Mouse (Mus musculus) lung, postnatal 0 days (tissue): Measurements from ENCODE around the gene Pnkd. TPM values are rescaled to one million over a fixed set of nuclear protein-coding genes. Genes with fewer than 3 reads are reported as not detected.
A peak's percentile ranks its signal among the peaks of the same experiment; 100 is the strongest.

Source experiments
- ATAC-seq: fragments of 200-750 bp; cut with Nextera tagmentation; 2 replicates; pipeline ENCODE4 v1.8.0; 2017; ENCODE audit warnings: moderate library complexity
- DNase-seq: peaks from one replicate; pipeline ENCODE4 v3.0.0-alpha.2; 2016; ENCODE audit warnings: low spot score
- H3K27ac ChIP-seq: fragments of 300-500 bp; sonication (generic); 2 replicates; pipeline ENCODE4 v1.5.1; 2014; ENCODE audit warnings: antibody characterized with exemption, mild to moderate bottlenecking, low read length, mixed read lengths
- H3K27me3 ChIP-seq: fragments of 300-500 bp; sonication (generic); replicated peaks from 2 replicates; pipeline ENCODE4 v1.6.1; 2014; ENCODE audit warnings: low read length, mixed read lengths; ENCODE audit not compliant: insufficient read depth
- H3K36me3 ChIP-seq: fragments of 300-500 bp; sonication (generic); 2 replicates; pipeline ENCODE4 v1.6.1; 2014; ENCODE audit warnings: low read length, mixed read lengths; ENCODE audit not compliant: insufficient read depth
- H3K4me1 ChIP-seq: fragments of 300-500 bp; sonication (generic); 2 replicates; pipeline ENCODE4 v1.6.1; 2014; ENCODE audit warnings: antibody characterized with exemption, low read depth, low read length, mixed read lengths; ENCODE audit not compliant: insufficient read depth
- H3K4me2 ChIP-seq: fragments of 300-500 bp; sonication (generic); replicated peaks from 2 replicates; pipeline ENCODE4 v1.6.1; 2014; ENCODE audit warnings: low read depth, mild to moderate bottlenecking, low read length, moderate library complexity, mixed read lengths
- H3K4me3 ChIP-seq: fragments of 300-500 bp; sonication (generic); 2 replicates; pipeline ENCODE4 v1.5.1; 2014; ENCODE audit warnings: low read depth, low read length
- H3K9ac ChIP-seq: fragments of 300-500 bp; sonication (generic); replicated peaks from 2 replicates; pipeline ENCODE4 v1.6.1; 2014; ENCODE audit warnings: low read depth, mild to moderate bottlenecking
- H3K9me3 ChIP-seq: fragments of 300-500 bp; sonication (generic); 2 replicates; pipeline ENCODE4 v1.6.1; 2016; ENCODE audit warnings: low read length, mixed read lengths
- CTCF ChIP-seq: IDR thresholded peaks from 2 replicates; pipeline ENCODE4 v1.5.1; 2016; ENCODE audit warnings: antibody characterized with exemption, mild to moderate bottlenecking
- EP300 ChIP-seq: IDR thresholded peaks from 2 replicates; pipeline ENCODE4 v1.6.1; 2016; ENCODE audit warnings: antibody characterized with exemption, mild to moderate bottlenecking, control low read depth
- WGBS: fragments of 180-500 bp; shearing (Covaris S2); extraction: QIAGEN DNeasy Blood & Tissue Kit; methylation state at CpG from one replicate; pipeline ENCODE4 v1.1.7; 2014; 5-methylcytosine and 5-hydroxymethylcytosine counted together
- polyA plus RNA-seq: library from polyadenylated mRNA; unstranded; fragments of >200 nt; fragmentation: Nextera tagmentation; extraction: Ambion mirVana; gene quantifications from 2 replicates; pipeline ENCODE4 v1.2.1, GENCODE M21; 2015

Gene Pnkd
- polyA plus RNA-seq, 1 experiment from 2014 or later: 88.7 TPM

- Histone ChIP-seq H3K4me3 (peak overlapping the region; percentile 96), H3K27me3 (no peaks in the 10 kb centered on the region), H3K9ac (peak overlapping the region; percentile 99), H3K4me1 (peaks cover 9% of the 10 kb centered on the region; the same call in 1 of the 2 replicates), H3K4me2 (peak overlapping the region; percentile 79), H3K27ac (peak overlapping the region; percentile 100), H3K36me3 (no peaks in the 10 kb centered on the region; the same call in 1 of the 2 replicates), H3K9me3 (no peaks in the 10 kb centered on the region)
- WGBS: 4% methylated on average over 47 of the region's 63 CpGs
- peak; percentile 37 for ATAC-seq
- no peak for TF ChIP-seq EP300
- 0 out of 2 replicates have a peak, but pooled peaks have one; percentile 15 for TF ChIP-seq CTCF
- peak; percentile 83 for DNase-seq
These were observed 107.2 kb downstream of the Pnkd start for GRCm38 (mm10) chr1:74391844-74392441.

- H3K9me3 ChIP-seq: no peaks in the 10 kb centered on the region
- peaks cover 9% of the 10 kb centered on the region; the same call in 1 of the 2 replicates for H3K4me1 ChIP-seq
- ATAC-seq (no peak), DNase-seq (peak; percentile 53)
- H3K4me2 ChIP-seq: peak overlapping the region; percentile 79
- no peaks in the 10 kb centered on the region for H3K27me3 ChIP-seq
- H3K4me3 ChIP-seq: peak overlapping the region; percentile 96
- H3K9ac ChIP-seq: peak overlapping the region; percentile 99
- peak overlapping the region; percentile 100 for H3K27ac ChIP-seq
- 3% methylated on average over 16 of the region's 16 CpGs for WGBS
- H3K36me3 ChIP-seq: no peaks in the 10 kb centered on the region; the same call in 1 of the 2 replicates
- TF ChIP-seq CTCF: no peak
- no peak for TF ChIP-seq EP300
These were observed 107.8 kb downstream of the Pnkd start for GRCm38 (mm10) chr1:74392446-74392994.

DNA sequence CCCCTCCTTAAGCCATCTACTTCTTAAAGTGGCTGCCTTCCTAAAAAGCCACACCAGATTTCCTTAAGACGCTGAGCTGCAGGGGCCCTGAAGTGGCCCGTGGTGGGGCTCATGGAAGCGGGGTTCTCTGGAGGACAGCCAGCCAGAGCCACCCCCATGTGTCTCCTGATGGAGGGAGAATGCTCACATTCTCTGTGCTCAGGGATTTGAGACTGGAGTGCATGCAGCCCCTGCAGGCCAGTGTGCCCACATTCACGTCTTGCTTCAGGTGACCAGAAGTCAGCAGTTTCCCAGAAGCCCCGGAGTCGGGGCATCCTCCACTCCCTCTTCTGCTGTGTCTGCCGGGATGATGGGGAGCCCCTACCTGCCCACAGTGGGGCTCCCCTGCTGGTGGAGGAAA is 108.3 kb downstream of the Pnkd start:
- ATAC-seq (no peak), DNase-seq (no peak)
- peak overlapping the region; percentile 99 for H3K9ac ChIP-seq
- WGBS: 21% methylated on average over 7 of the region's 7 CpGs
- peak overlapping the region; percentile 96 for H3K4me3 ChIP-seq
- peaks cover 9% of the 10 kb centered on the region; the same call in 1 of the 2 replicates for H3K4me1 ChIP-seq
- H3K27ac ChIP-seq: peak overlapping the region; percentile 100
- H3K27me3 ChIP-seq: no peaks in the 10 kb centered on the region
- no peaks in the 10 kb centered on the region; the same call in 1 of the 2 replicates for H3K36me3 ChIP-seq
- H3K9me3 ChIP-seq: no peaks in the 10 kb centered on the region
- TF ChIP-seq EP300 (no peak), CTCF (peak; percentile 23; the same call in 1 of the 2 replicates)
- H3K4me2 ChIP-seq: peak overlapping the region; percentile 79

- no peak overlapping the region for H3K9ac ChIP-seq
- no peak for ATAC-seq
- no peak overlapping the region for H3K27ac ChIP-seq
- no peaks in the 10 kb centered on the region; the same call in 1 of the 2 replicates for H3K36me3 ChIP-seq
- TF ChIP-seq CTCF (no peak), EP300 (no peak)
- H3K4me3 ChIP-seq: no peak overlapping the region
- H3K4me1 ChIP-seq: peaks cover 9% of the 10 kb centered on the region; the same call in 1 of the 2 replicates
- no peaks in the 10 kb centered on the region for H3K9me3 ChIP-seq
- DNase-seq: no peak
- H3K4me2 ChIP-seq: no peak overlapping the region; the same call in 1 of the 2 replicates
- whole genome bisulfite sequencing: 84% methylated on average over 9 of the region's 9 CpGs
- H3K27me3 ChIP-seq: no peaks in the 10 kb centered on the region
These were observed 109.0 kb downstream of the Pnkd start for GRCm38 (mm10) chr1:74393697-74394096.

DNA sequence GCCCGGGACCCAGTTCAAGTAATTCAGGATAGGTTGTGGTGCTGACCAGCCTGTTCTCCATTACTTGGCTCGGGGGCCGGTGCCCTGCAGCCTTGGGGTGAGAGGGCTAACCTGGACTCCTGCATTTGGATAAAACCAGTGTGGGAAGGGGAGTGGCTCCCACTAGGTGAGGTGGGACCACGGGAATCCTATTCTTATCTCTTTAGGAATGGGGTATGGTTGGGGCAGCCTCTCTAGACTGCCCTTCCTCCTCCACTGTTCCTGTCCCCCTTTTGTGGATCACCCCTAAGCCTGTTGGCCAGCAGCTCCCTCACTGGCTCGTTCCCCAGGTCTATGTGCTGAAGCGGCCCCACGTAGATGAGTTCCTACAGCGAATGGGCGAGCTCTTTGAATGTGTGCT is 109.6 kb downstream of the Pnkd start:
- WGBS: 87% methylated on average over 9 of the region's 9 CpGs
- TF ChIP-seq EP300: no peak
- TF ChIP-seq CTCF: no peak

GRCm38 (mm10) chr1:74394858-74395257 is 110.1 kb downstream of the Pnkd start:
- Histone ChIP-seq H3K9me3 (no peaks in the 10 kb centered on the region), H3K27ac (no peak overlapping the region), H3K27me3 (no peaks in the 10 kb centered on the region), H3K36me3 (no peaks in the 10 kb centered on the region; the same call in 1 of the 2 replicates), H3K4me2 (no peak overlapping the region), H3K4me1 (peaks cover 9% of the 10 kb centered on the region; the same call in 1 of the 2 replicates), H3K9ac (no peak overlapping the region), H3K4me3 (no peak overlapping the region)
- DNase-seq (no peak), ATAC-seq (no peak)
- TF ChIP-seq CTCF (no peak), EP300 (no peak)
- WGBS: 94% methylated on average over 15 of the region's 15 CpGs

More for the DNA sequence above, 109.6 kb downstream of the Pnkd start:
- no peak overlapping the region for H3K4me3 ChIP-seq
- no peaks in the 10 kb centered on the region for H3K27me3 ChIP-seq
- no peak overlapping the region for H3K4me2 ChIP-seq
- ATAC-seq (no peak), DNase-seq (no peak)
- no peaks in the 10 kb centered on the region; the same call in 1 of the 2 replicates for H3K36me3 ChIP-seq
- H3K9me3 ChIP-seq: no peaks in the 10 kb centered on the region
- H3K27ac ChIP-seq: no peak overlapping the region
- peaks cover 9% of the 10 kb centered on the region; the same call in 1 of the 2 replicates for H3K4me1 ChIP-seq
- H3K9ac ChIP-seq: no peak overlapping the region
